In the genomic region with DNA sequence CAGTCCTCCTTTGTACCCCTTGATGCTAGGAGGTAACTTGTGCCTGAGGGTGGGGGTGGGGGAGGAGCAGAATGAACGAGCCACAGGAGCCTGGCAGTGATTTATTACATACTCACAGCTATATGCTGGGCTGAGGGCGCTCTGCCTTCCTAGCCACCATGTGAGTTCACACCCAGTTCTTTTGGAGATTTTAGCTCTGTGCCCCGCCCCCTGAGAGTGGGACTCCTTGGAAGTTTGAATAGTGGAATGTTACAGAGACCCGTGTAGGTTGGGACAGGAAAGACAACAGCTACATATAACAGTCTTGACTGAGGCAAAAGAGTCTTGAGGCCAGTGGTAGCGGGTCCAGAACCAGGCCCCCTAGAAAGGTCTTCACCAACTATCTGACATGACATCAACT, we compare ENCODE assay signal across 23 mouse cellular contexts. TPM values are rescaled to one million over a fixed set of nuclear protein-coding genes. Genes with fewer than 3 reads are reported as not detected.
DNase-seq lines count a peak whose midpoint lies in the region; ATAC-seq and TF ChIP-seq lines count a peak whose summit lies in the region.
"Had no signal": no experiment of that assay in that cellular context is flagged by ENCODE, and none has a peak within 500 bp of the region (broad histone marks: within the 10 kb centered on the region; RNA-seq: fewer than 3 reads in every experiment).

No protein-coding gene starts in this region.

- 77% methylated on average over 5 of the region's 5 CpGs for WGBS in hindbrain, embryonic 12.5 days
- 75% methylated on average over 5 of the region's 5 CpGs for WGBS in hindbrain, embryonic 16.5 days

- no peaks in the 10 kb centered on the region for H3K27me3 ChIP-seq in hindbrain, embryonic 12.5 days
- no peaks in the 10 kb centered on the region for H3K27me3 ChIP-seq in hindbrain, embryonic 16.5 days (replicated peaks; ENCODE audit: control insufficient read depth, insufficient read depth, low read length)
- H3K27me3 ChIP-seq: embryonic facial prominence, embryonic 13.5 days; embryonic facial prominence, embryonic 15.5 days; forebrain, embryonic 12.5 days had no signal

- H3K9me3 ChIP-seq in hindbrain, embryonic 12.5 days (replicated peaks), result no peaks in the 10 kb centered on the region
- no peaks in the 10 kb centered on the region for H3K9me3 ChIP-seq in hindbrain, embryonic 16.5 days (ENCODE audit: control insufficient read depth, low read length)
- no peaks in the 10 kb centered on the region for H3K9me3 ChIP-seq in ES-E14 (ENCODE audit: control insufficient read depth, insufficient read depth, low read depth, low read length)
- H3K9me3 ChIP-seq: embryonic facial prominence, embryonic 13.5 days; embryonic facial prominence, embryonic 15.5 days; forebrain, embryonic 10.5 days; forebrain, embryonic 12.5 days had no signal

- no peak overlapping the region for H3K4me2 ChIP-seq in hindbrain, embryonic 12.5 days (replicated peaks)
- no peak overlapping the region for H3K4me2 ChIP-seq in hindbrain, embryonic 16.5 days (ENCODE audit: low read length)
- H3K4me2 ChIP-seq: embryonic facial prominence, embryonic 13.5 days; embryonic facial prominence, embryonic 15.5 days; forebrain, embryonic 12.5 days had no signal

- in situ Hi-C loops in ES-E14 (cut with MboI; ENCODE audit: low sequenced_read_pairs in 2 of 2, unreplicated experiment in 2 of 2), result no loop called here

- ATAC-seq in hindbrain, embryonic 12.5 days (ENCODE audit: low FRiP score), result no peak
- ATAC-seq in hindbrain, embryonic 16.5 days, result no peak
- ATAC-seq: forebrain, embryonic 14.5 days; forebrain, embryonic 16.5 days had no signal

- 0 out of 2 replicates have a peak overlapping the region, but pooled peaks have one; percentile 2 for H3K9ac ChIP-seq in hindbrain, embryonic 12.5 days
- H3K9ac ChIP-seq in hindbrain, embryonic 16.5 days (ENCODE audit: low read depth, low read length), result no peak overlapping the region
- H3K9ac ChIP-seq in ES-E14 (ENCODE audit: insufficient read depth, low read depth, low read length, poor library complexity, severe bottlenecking), result peak overlapping the region; percentile 4; the same call in 1 of the 2 replicates
- H3K9ac ChIP-seq: embryonic facial prominence, embryonic 13.5 days; embryonic facial prominence, embryonic 15.5 days; forebrain, embryonic 12.5 days had no signal

- no peak overlapping the region for H3K27ac ChIP-seq in hindbrain, embryonic 12.5 days
- H3K27ac ChIP-seq in hindbrain, embryonic 16.5 days (ENCODE audit: low read depth, low read length), result no peak overlapping the region
- H3K27ac ChIP-seq in ES-E14 (ENCODE audit: insufficient read depth, low read depth, low read length, poor library complexity, severe bottlenecking), result no peak overlapping the region
- H3K27ac ChIP-seq: embryonic facial prominence, embryonic 13.5 days; embryonic facial prominence, embryonic 15.5 days; forebrain, embryonic 10.5 days; forebrain, embryonic 12.5 days had no signal

- DNase-seq in ES-E14 (ENCODE audit: low read depth, low spot score) (no peak), ZHBTc4 (ENCODE audit: low read depth, low spot score) (peak; percentile 60)
- DNase-seq in thymus, postnatal 14 days, result no peak
- no peak for DNase-seq in left cerebral cortex, adult 9 months (ENCODE audit: low spot score in 2 of 2)
- DNase-seq: adrenal gland, adult 2 months; adrenal gland, postnatal 10 days; adrenal gland, postnatal 25 days; cerebellum, adult 11 months; cerebellum, adult 18-20 months; cerebellum, adult 8-10 months; cerebellum, adult 9-11 months; cerebellum, postnatal 14 days; cerebellum, postnatal 36 days; embryo, embryonic 11 days had no signal

- peaks cover 12% of the 10 kb centered on the region for H3K4me1 ChIP-seq in hindbrain, embryonic 12.5 days
- H3K4me1 ChIP-seq in hindbrain, embryonic 16.5 days (ENCODE audit: control insufficient read depth, insufficient read depth, low read depth, low read length), result peaks cover 12% of the 10 kb centered on the region
- peaks cover 0 to 19% of the 10 kb centered on the region in 2 experiments; a peak in 1 of 4 replicates for H3K4me1 ChIP-seq in ES-E14 (ENCODE audit: control insufficient read depth in 2 of 2, insufficient read depth in 2 of 2, low read length in 2 of 2, poor library complexity in 1 of 2)

- H3K4me3 ChIP-seq in hindbrain, embryonic 12.5 days, result no peak overlapping the region
- no peak overlapping the region for H3K4me3 ChIP-seq in hindbrain, embryonic 16.5 days (ENCODE audit: low read length)
- H3K4me3 ChIP-seq in ES-E14 (ENCODE audit: insufficient read depth in 1 of 2, low read depth in 1 of 2, low read length in 2 of 2, poor library complexity in 1 of 2, severe bottlenecking in 1 of 2), result no peak overlapping the region
- H3K4me3 ChIP-seq: embryonic facial prominence, embryonic 13.5 days; embryonic facial prominence, embryonic 15.5 days; erythroblast, embryonic 14.5 days; forebrain, embryonic 12.5 days had no signal

- H3K36me3 ChIP-seq in hindbrain, embryonic 12.5 days, result peaks cover 26% of the 10 kb centered on the region
- peaks cover 5% of the 10 kb centered on the region for H3K36me3 ChIP-seq in hindbrain, embryonic 16.5 days (ENCODE audit: control insufficient read depth, insufficient read depth, low read length)
- peaks cover 22% of the 10 kb centered on the region for H3K36me3 ChIP-seq in ES-E14 (ENCODE audit: control insufficient read depth, insufficient read depth, low read length, poor library complexity, severe bottlenecking)

TF ChIP-seq in ES-E14, 5 proteins besides CTCF, POLR2A, EP300 and RAD21:
- TF ChIP-seq HCFC1 (IDR thresholded peaks at IDR 0.05; ENCODE audit: borderline replicate concordance, insufficient read depth, low read length), result no peak
- no peak for TF ChIP-seq MAFK (IDR thresholded peaks at IDR 0.05; ENCODE audit: insufficient read depth, low read depth, low read length)
- TF ChIP-seq ZNF384 (IDR thresholded peaks at IDR 0.05; ENCODE audit: low read depth, low read length), result no peak
- no peak for TF ChIP-seq ZC3H11A (IDR thresholded peaks at IDR 0.05; ENCODE audit: borderline replicate concordance, low read depth, low read length)
- no peak for TF ChIP-seq CHD2 (IDR thresholded peaks at IDR 0.05; ENCODE audit: low read depth, low read length)

RNA-seq across cellular contexts. Expression of a gene that starts 4.1 kb away (rescaled TPM):
- 142 and 145 TPM in 2 replicates for polyA plus RNA-seq in hindbrain, embryonic 12.5 days (2016; fragmentation: Nextera tagmentation; extraction: Ambion mirVana)
- polyA plus RNA-seq in hindbrain, embryonic 16.5 days (2015; fragmentation: Nextera tagmentation; extraction: Ambion mirVana), result 127 and 136 TPM in 2 replicates
- total RNA-seq in ES-E14 (2012; rRNA removed), result 147 and 226 TPM in 2 replicates

RNA-seq across cellular contexts. Expression of a gene that starts 7.0 kb away (rescaled TPM):
- polyA plus RNA-seq in hindbrain, embryonic 12.5 days (2016; fragmentation: Nextera tagmentation; extraction: Ambion mirVana), result 1.7 and 2.1 TPM in 2 replicates
- polyA plus RNA-seq in hindbrain, embryonic 16.5 days (2015; fragmentation: Nextera tagmentation; extraction: Ambion mirVana), result 1.3 TPM in 2 replicates
- 24.3 and 39.5 TPM in 2 replicates for total RNA-seq in ES-E14 (2012; rRNA removed)

RNA-seq across cellular contexts. Expression of a gene that starts 7.1 kb away (rescaled TPM):
- polyA plus RNA-seq in hindbrain, embryonic 12.5 days (2016; fragmentation: Nextera tagmentation; extraction: Ambion mirVana), result 83.3 and 83.8 TPM in 2 replicates
- 49.7 and 61.5 TPM in 2 replicates for polyA plus RNA-seq in hindbrain, embryonic 16.5 days (2015; fragmentation: Nextera tagmentation; extraction: Ambion mirVana)
- 182 and 230 TPM in 2 replicates for total RNA-seq in ES-E14 (2012; rRNA removed)

RNA-seq across cellular contexts. Expression of a gene that starts 32.0 kb away (rescaled TPM):
- 523 and 555 TPM in 2 replicates for polyA plus RNA-seq in hindbrain, embryonic 12.5 days (2016; fragmentation: Nextera tagmentation; extraction: Ambion mirVana)
- 444 and 454 TPM in 2 replicates for polyA plus RNA-seq in hindbrain, embryonic 16.5 days (2015; fragmentation: Nextera tagmentation; extraction: Ambion mirVana)
- total RNA-seq in ES-E14 (2012; rRNA removed), result 793 and 920 TPM in 2 replicates

RNA-seq across cellular contexts. Expression of a gene that starts 32.2 kb away (rescaled TPM):
- polyA plus RNA-seq in hindbrain, embryonic 12.5 days (2016; fragmentation: Nextera tagmentation; extraction: Ambion mirVana), result 10.1 and 11.2 TPM in 2 replicates
- polyA plus RNA-seq in hindbrain, embryonic 16.5 days (2015; fragmentation: Nextera tagmentation; extraction: Ambion mirVana), result 6.8 and 10.2 TPM in 2 replicates
- total RNA-seq in ES-E14 (2012; rRNA removed), result 8.4 and 16.7 TPM in 2 replicates
